Mouse (Mus musculus): ENCODE measurements at regions not wholly inside any gene's neighbourhood (a gene's known extent, or its start where the extent isn't known, plus 50 kb on each side); places are given as distances from the start of the nearest gene placed in this dataset.
A peak's percentile ranks its signal among the peaks of the same experiment; 100 is the strongest.
"Not testable (repeated sequence)": the region's sequence is repeated elsewhere in the genome, so short reads cannot be mapped to it uniquely, and the experiment has no call there.

DNA sequence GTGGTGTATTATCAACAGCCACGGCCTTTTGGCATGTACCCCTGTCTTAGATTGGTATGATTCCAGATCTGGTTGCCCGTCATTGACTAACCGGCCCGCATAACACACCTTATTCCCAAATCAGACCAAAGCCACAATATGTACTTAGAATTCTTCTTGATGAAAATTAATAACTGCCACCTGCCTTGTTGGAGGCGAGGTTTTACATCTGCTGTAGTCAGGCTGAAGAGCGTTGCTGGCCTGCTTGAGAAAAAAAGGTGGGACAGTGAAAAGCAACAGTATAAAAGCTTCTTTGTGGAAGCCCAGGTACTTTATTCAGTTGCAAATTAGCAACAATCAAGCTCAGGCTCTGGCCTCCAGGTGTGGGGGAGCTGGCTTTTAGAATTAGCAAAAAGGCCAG is 223.6 kb upstream of the Car8 start:
- DNase-seq: not testable (repeated sequence)

DNA sequence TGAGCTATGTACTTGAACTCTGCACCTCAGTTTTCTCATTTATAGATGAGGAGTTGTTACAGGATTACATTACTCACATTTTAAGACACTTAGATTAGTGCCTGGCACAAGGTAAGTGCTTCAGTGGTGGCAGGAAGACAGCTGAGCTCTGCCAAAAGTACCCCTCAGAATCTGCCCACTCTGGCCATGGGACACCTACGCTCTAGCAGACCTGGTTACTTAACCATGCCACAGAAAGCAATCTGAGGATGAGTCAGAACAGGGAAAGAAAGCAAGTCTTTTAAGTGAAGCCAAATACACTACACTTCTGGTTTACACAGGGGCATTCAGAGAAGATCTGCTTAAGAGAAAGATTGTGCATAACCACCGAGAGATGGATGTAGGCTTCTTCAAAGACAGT is 215.5 kb upstream of the Car8 start:
- DNase-seq: no peak

DNA sequence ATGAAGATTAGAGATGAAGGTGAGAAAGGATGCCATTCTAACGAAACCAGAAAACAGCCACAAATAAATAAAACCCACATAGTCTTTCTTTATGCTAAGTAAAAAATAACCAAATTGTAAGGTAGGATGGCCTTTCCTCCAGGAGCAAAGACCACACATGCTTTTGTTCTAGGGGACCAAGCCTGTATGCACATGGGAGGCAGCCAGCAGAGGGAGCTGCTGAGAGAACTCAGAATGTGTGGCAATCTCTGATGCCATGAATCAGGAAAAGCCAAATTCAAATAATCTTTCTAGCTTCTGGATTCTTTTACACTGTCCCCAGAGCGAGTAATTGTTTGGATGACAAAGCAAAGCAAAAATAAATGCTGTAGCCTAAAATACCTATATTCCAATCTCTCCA is 193.6 kb upstream of the Car8 start:
- peak; percentile 41 for DNase-seq

DNA sequence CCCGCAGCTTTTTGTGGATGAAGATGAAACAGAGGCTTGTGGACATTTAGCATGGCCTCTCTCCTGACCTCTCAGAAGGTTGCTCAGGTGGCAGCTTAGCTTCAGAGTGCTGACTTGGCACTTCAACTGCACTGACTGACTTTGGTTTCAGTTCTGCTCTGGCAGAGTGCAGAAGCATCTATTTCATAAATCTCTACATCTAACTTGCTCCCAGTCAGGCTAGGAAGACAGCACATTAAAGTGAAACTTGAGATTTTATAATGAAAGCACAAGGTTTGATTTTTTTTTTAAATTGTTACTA is 192.1 kb upstream of the Car8 start:
- no peak for DNase-seq

DNA sequence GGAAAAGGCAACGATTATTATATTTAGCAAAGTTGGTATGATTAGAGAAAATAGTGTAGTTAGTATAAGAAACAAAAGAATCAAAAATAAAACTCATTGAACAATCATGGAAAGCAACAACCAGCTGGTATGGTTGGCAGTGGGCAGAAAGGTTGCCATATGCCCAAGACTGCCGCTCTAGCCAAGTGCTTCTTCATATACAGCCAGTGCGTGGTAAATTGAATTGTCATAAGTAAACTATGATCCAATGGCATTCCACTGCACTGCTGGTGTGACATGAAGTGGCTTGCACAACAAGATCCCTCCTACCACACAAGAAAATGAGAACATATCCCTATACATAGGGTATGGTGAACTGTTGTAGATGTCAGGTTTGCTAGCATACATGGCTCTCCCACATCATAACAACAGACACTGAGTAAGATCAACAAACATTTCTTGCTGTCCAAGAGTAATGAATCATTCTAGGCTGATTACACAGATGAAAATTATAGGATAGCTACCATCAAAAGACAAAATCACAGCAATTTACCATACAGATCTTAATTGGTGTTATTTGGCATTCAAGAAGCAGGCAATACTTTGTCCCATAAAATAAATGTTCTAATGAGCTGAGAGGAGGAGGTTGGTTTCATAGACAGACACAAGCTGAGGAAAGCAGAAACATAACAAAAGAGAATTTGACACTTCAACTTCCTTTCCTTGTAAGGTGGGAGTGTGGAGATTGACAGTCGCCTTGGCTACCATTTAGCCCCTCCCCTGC is 191.6 kb upstream of the Car8 start:
- DNase-seq: no peak

DNA sequence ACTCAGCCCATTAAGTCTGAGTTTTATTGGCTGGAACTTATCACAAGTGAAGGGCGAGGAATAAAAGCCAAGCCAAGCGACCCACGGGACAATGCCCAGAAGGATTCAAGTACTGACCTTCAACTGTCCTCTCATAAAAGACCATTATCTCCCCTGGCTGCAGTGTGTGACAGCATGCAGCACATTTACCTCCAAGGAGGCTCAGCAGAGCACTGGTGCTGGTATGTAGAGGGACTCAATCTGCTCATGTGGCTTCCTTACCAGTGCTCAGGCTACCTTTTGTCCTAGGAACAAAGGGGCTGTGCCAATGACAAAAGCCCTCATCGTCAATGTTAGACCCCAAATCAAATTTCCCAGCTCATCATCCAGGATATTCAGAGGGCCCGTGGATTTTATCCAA is 190.9 kb upstream of the Car8 start:
- DNase-seq: no peak

DNA sequence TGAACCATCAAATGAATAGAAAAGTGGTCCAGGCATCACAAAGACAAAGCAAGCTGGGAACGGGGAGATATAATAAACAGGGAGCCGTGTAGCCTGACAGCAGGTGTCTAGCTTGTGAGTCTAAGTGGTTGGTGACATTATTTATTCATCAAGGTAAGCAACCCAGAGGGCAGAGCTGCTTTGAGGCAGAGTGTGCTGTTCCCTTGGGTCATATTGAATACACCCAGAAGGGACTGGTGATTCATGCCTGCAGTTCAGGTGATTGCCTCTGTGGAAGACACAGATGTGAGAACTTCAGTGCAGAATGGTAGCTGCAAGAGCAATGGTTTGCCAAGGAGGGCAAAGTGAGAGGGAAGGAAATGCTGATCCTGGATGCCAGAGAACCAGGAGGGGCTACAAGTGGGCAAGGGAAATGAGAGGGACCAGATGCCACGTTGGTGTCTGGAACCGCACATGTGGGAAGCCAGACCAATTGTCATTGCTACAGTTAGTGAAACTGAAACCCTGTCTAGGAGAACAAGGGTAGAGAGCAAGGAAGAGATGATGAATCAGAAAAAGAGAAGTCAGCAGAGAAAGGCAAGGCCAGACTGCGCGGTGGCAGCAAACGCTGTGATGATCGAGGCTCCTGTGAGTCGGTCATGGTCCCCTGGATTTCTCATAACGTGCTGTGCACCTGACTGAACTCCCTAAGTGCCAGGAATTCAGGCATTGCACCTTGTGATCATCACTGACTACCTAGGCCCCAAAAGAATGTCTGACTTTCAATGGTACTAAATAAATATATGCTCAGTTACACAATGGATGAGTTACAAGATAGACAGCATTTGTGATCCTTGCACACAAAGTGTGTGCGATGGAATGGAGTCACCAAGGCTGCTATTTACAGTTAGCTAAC is 190.0 kb upstream of the Car8 start:
- no peak for DNase-seq

DNA sequence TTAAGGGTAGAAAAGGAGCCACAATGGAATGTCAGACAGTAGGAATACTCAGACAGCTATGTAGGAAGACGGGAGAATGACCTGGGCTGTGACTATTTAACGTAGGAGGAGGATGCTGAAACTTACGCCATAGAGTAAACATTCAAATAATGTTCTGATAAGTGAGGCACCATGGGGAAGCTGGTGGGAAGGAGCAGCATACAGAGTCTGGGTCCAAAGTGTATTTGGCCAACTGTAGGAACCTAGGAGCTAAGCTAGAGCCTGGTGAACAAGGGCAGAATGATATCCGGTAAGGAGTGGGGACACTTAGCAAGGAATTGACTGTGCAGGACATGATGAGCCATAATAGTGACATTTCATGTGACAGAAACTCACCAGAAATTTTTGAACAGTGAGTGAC is 189.0 kb upstream of the Car8 start:
- DNase-seq: no peak

DNA sequence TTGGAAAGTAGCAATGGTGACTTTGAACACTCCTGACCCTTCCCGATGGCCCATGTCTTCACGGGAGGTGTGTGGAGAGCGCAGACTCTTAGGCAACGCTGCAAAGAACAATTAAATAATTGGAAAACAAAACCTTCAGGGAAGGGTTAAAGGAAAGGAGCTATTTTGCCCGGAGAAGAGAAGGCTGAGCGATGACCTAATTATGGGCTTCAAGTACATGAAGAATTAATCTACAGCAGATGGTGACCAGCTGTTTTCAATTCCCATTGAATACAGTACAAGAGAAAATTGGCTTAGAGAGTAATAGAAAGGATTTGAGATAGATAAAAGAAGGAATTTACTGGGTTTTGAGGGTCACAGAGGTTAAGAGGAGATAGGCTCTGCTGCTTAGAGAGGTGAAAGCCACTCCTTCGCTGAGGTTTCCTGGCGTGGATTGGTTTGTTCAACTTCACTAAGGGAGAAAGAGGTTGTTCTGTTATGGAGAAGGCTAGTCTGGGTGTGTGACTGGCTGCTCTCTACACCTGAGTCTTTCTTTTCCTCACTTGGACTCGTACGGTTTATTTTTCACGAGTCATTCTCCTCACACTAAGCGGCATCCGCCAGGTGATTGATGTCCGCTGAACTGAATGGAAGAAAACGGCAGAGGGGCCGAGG is 184.7 kb upstream of the Car8 start:
- DNase-seq: no peak

DNA sequence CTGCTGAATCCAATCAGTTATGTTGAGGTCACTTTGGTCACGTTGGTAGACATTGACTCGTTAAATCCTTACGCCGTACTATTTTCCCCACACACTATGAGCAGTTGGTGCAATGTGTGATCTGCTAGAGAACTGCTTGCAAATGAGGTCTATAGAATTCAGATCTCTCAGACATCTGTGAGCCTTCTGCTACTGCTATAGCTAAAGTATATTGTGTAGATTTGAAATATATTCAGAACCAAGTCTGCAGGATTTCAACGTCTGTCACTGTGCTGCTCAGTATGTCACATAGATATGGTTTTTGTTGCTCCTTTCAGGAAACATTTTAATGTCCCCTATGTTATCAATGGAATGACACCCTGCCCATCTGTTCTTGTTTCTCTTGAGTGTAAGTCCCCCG is 182.4 kb upstream of the Car8 start:
- no peak for DNase-seq

DNA sequence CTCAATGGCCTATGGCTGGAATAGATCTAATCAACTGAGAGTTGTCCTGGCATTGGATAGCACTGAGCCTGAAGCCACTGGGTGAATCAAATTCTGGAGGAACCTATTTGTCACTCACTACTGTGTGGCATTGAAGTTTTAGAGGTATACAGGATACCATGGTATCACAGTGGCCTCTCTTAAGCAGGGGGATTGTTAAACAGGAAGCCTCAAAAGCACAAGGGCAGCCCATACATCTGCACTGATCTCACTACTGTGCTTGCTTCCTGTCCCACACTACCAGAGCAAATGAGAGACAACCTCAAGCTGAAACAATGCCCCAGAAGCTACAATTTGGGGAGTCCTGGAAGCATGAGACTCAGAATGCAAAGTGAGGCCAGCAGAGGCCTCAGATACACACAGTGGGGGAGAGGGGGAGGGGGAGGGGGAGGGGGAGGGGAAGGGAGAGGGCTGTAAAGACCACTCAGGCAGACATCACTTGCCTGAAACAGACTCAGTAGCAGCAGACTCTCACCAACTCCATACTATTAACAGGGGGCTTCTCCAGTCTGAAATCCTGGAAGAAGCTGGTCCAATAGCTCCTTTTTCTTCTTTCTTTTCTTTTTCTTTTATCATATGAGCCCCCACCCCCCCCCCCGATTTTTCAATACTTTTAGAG is 179.7 kb upstream of the Car8 start:
- DNase-seq: no peak

DNA sequence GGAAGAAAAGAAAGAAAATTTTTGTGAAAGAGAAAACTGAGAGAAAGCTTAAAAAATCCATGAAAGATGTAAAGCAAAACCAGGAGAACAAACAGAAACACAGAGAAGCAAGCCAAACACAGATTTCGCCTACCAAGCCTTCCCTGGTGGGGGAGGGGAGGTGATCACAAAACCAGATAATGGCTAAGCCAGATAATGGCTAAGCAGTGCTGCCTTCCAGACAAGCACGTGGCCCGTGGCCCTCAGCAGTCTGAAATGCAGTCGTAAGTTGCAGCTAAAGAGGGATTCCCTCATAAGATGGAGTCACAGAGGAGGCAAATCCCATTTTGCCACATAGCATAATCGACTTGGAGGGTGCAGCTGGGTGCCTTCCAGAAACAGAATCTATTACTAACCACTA is 179.0 kb upstream of the Car8 start:
- no peak for DNase-seq

DNA sequence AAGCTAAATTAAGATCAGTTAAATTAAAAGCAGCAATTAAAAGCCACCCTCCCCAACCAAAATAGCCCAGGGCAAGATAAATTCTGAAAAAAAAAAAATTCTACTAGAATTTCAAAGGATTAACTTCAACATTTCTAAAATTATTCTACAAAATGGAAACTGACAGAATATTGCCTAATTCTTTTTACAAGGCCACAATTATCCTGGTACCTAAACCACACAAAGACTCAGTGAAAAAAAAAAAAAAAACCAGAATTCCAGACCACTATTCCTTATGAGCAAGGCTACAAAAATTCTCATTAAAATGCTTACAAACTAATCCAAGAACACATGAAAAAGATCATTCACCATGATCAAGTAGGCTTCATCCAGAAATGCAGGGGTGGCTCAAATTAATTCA is 174.5 kb upstream of the Car8 start:
- DNase-seq: no peak

DNA sequence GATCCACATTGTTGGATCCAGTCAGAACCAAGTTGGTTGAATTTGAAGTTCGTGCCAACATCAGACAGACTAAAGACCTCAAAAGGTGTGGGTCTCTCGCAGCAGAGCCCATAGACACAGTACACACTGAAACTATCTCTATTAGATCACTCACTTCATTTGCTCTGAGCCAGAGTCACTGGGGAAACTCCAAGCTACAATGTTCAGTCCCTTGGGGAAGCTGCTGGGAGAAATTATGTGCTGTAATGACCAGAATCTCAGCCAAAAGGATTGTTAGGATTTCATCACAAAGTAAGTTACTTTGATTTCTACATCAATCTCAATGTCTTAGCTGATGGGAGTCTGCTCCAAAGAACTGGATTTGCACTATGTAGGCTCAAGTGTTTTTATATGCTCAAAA is 161.2 kb upstream of the Car8 start:
- no peak for DNase-seq

DNA sequence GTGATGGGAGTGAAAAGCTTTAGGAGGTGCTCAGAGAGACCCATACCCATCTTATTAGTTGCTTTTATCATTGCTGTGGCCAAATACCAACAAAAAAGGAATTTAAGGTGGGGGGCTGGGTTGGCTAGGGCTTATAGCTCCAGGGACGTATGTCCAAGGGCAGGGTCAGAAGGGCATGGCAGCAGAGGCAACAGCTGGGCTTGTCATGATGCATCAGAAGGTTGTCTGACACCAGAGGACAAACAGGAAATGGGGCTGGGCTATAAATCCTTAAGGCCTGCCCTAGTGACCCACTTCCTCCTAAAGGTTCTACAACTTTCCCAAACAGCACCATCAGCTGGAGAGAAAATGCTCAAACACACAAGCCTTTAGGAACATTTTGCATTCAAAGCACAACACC is 160.6 kb upstream of the Car8 start:
- no peak for DNase-seq

DNA sequence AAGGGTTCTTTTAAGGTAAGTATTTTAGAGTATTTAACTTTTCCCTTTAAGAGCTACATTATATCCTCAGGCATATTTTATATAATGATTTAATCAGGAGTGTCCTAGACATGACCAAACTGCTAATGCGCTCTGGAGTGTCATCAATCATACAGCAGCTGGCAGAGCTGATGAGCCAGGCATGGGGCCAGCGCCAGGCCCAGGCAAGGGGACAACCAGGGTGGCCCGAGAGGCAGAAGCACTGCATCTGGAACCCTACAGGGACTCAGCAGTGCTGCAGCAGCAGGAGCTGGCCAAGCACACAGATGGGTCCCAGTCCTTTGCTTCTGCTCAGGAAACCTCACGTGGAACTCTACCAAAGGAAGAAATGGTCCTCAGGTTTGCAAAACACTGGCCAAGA is 160.1 kb upstream of the Car8 start:
- DNase-seq: no peak

DNA sequence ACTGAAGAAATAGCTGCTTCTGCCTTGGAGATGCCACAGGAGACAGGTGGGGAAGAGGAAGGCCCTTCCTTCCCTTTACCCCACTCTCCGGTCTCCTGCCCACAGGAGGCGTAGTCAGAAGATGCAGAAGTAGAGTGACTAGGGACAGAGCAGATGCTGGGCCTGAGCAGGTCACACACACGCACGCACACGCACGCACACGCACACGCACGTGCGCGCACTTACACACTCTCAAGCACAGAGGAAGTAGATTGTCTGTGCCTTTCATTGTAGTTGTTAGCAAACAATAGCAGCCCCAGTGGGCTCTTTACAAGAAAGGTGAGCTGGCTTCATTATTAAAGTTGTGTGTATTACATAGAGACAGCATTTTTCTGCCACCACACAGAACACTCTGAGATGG is 144.3 kb upstream of the Car8 start:
- no peak for DNase-seq

DNA sequence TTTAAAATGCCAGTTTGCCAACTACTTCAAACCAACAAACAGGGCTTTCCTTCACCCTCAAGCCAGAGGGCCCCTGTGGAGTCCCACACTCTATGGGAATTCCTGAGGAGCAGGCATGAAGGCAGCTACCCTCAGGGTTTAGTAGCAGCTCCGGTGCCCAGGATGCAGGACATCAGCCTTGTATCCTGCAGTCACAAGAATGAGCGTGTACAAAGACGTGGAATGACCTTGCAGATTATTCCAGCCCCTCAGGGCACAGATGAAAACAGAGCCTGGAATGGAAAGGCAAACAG is 143.2 kb upstream of the Car8 start:
- DNase-seq: no peak

DNA sequence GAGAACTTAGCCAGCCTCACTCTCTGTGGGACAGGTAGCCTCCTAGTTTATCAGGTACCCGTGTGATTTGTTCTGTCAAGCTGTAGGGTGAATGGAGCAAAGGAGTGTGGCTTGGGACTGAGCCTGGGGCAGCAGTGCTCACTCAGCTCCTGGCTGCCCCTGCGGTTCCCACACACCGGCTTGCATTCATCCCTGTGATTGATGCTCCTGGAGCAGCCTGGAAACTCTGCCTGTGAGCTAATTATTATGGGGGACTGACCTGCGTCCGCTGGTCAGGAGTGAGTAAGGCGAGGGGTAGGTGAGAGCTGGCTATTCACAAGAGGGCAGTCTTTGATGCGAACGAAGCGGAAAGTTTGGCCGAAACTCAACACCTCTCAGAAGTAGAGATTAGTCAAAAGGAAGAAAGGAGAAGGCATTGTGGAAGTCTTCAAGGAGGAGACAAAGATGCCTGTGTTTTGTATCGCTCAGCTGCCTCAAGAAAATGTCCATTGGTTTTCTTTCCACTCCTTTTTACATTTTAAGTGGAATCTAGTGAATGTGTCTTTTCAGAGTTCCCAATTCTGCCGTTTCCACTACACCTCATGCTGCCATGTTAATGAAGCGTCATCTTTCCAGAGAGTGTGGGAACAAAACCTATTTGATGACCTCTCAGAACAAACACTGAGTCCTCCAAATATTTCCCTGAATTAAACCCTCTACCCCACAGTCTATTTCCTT is 142.7 kb upstream of the Car8 start:
- no peak for DNase-seq

DNA sequence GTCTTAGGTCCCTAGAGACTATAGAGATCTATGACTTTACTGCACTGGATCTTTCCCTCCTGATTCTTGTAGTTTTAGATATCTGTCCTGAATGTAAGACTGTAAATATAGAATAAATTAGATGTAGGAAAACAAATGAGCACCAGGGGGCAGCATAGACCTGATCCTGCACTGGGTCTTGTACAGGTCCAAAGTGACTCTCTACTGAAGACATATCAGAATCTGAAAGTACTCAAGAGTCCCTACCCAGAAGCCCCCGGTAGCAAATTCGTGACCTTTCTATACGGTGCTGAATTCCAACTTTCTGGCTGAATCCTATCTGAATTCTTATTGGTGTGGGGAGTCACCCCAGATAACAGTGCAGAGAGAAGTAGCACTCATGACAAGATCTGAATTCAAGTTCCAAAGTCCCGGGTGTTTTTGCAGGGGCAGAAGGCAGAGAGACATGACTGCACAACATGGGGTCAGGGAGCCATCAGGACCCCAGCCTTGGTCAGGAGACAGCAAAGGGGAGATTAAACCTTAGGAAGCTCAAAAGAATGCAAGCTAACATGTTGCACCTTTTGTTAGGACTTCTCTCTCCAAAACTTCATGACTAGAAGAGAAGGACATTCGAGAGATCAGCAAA is 142.0 kb upstream of the Car8 start:
- DNase-seq: peak; percentile 43

DNA sequence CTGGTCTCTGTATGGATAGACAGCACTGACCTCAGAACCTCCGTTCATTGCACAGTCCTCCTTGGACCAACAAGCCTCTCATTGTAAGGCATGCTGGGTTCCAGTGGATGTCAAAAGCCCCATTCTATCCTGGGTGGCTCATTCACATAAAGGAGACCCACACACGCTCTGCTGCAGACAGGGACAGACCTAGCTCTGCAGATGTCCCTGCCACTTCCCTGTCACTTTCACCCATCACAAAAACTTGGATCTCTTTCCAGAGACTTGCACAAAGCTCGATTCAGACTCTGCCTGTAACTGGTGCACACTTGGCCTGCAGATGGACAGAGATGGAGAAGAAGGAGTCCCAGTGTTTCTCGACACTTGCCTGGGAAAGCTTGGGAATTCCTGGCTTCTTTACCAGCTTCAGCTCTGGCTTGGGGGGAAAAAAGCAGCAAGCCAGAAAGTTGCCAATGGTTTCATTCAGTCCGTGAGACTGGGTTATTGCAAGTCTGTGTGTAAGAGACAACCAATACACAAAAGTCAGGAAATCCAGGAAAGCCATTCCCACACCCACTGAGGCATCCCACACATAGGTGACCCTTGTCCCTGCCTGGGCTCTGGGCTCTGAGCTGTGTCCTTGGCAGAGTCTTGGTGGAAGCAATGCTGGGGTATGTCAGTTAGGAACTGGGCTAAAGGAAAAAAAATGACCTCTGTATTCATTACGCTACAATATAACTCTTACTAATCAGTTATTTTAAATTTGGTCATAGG is 136.1 kb upstream of the Car8 start:
- no peak for DNase-seq

Measured in gastrocnemius, postnatal 10 days (tissue).